Mouse (Mus musculus): ENCODE measurements at regions not wholly inside any gene's neighbourhood (a gene's known extent, or its start where the extent isn't known, plus 50 kb on each side); places are given as distances from the start of the nearest gene placed in this dataset.

DNA sequence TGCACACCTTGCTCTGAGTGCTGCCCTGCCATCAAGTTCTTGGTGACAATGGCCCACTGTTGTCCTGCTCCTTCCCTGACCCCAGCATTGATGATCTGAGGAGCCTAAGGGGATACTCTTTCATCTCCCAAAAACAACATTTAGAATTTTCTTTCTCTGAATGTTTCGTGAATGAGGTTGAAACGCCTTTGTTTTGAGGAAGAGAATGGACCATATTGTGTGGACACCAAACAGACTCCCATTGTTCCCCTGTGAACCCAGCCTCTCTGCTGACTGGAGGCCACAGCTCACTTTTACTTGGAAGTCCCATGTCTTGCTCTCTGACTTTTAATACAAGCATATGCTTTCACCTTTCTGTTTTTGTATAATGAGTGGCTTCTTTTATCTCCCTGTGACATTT lies 537.0 kb upstream of the Adamts16 start:
- in situ Hi-C loops (cut with MboI; ENCODE audit: low pct_unique_long_range_greater_than_20kb in 1 of 2, low sequenced_read_pairs in 2 of 2, unreplicated experiment in 1 of 2), result no loop called here

- in situ Hi-C loops (cut with MboI; ENCODE audit: low pct_unique_long_range_greater_than_20kb in 1 of 2, low sequenced_read_pairs in 2 of 2, unreplicated experiment in 1 of 2), result no loop called here
Observed at GRCm38 (mm10) chr13:71375909-71376606, 534.4 kb upstream of the Adamts16 start.

GRCm38 (mm10) chr13:71372701-71373685 lies 531.4 kb upstream of the Adamts16 start:
- in situ Hi-C loops (cut with MboI; ENCODE audit: low pct_unique_long_range_greater_than_20kb in 1 of 2, low sequenced_read_pairs in 2 of 2, unreplicated experiment in 1 of 2), result no loop called here

DNA sequence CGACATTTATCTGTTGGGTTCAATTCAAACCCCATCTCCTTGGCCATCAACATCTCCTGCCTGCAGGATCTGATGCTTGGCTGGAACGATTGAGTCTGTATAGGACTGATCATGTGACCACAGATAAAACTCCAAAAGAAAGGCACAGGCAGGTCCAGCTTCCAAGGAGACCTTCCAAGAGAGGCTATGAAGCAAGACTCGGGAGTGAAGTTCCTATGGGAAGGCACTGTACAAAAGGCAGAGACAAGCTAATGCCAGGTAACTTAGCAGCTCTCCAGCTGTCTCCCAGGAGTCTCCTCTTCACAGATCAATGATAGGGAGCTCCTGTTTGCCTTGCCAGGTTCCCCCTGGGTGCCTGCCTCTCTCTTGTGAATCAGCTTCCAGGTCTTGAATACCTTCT lies 528.2 kb upstream of the Adamts16 start:
- in situ Hi-C loops (cut with MboI; ENCODE audit: low pct_unique_long_range_greater_than_20kb in 1 of 2, low sequenced_read_pairs in 2 of 2, unreplicated experiment in 1 of 2), result no loop called here

- in situ Hi-C loops (cut with MboI; ENCODE audit: low pct_unique_long_range_greater_than_20kb in 1 of 2, low sequenced_read_pairs in 2 of 2, unreplicated experiment in 1 of 2), result no loop called here
Observed at GRCm38 (mm10) chr13:71365261-71365660, 523.6 kb upstream of the Adamts16 start.

DNA sequence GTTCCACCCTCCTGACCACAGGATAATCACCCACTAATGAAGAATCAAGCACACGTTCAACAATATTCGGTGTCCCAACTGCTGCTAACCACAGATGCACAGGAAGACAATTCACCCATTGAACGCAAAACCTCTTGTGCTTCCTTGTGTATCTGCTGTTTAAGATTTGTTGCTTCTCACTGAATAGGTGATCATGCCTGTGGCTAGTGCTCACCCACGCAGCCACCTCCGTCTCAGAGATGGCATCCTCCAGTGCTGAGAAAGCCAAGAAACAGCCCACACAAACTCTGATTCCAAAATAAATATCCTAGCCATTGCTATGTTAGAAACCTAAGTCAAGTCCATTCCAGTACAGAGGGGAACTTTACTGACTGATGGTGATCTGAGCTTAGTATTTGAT lies 520.7 kb upstream of the Adamts16 start:
- in situ Hi-C loops (cut with MboI; ENCODE audit: low pct_unique_long_range_greater_than_20kb in 1 of 2, low sequenced_read_pairs in 2 of 2, unreplicated experiment in 1 of 2), result no loop called here

DNA sequence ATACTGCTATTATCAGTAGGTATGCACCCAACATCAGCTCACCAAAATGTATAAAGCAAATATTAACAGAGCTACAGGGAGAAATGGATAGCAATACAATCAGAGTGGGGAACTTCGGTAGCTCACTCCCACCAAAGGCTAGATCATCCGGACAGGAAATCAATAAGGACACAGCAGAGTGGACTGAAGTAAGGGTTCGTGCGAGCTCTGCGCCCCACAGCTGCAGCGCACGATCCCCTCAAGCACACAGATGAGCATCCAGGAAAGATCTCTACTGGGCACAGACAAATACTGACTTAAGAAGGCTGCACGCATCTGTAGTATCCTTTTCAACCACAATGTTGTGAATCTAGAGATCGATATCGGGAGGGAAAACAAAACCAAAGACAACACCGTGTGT lies 517.5 kb upstream of the Adamts16 start:
- in situ Hi-C loops (cut with MboI; ENCODE audit: low pct_unique_long_range_greater_than_20kb in 1 of 2, low sequenced_read_pairs in 2 of 2, unreplicated experiment in 1 of 2), result no loop called here

DNA sequence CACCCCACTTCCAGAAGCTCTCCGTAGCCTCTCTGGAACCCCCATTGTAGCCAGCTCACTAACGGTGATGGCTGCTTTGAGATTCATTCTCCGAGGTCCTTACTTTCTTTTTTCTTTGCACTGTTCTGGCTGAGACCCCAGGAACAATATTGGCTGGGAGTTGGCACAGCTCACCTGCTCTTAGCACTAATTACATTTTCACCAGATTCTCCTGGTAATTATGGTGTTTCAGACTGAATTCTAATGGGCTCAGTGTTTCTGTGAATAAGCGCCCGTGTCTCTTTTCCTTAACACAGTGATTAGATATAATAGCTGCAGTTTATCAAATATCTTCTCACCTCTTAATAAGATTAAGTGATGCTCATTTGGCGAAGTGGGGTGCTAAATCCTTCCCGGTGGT lies 509.2 kb upstream of the Adamts16 start:
- in situ Hi-C loops (cut with MboI; ENCODE audit: low pct_unique_long_range_greater_than_20kb in 1 of 2, low sequenced_read_pairs in 2 of 2, unreplicated experiment in 1 of 2), result no loop called here

DNA sequence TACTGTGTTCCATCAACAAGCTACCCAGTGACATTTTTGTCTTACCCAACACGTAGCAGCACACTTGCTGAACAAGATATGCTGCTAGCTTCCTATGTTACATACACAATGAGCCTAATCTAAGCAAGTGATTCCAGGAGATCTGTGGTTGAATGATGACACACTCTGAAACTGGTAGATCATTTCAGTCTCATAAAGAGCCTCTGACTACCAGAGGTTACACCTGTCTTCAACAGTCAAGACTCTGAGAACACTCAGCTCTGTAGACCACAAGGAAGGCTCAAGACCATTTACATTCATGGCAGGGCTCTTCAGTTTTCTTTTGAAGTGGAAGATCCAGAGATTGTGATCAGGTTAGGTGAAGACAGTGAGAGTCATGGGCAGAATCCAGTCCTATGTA lies 501.3 kb upstream of the Adamts16 start:
- in situ Hi-C loops (cut with MboI; ENCODE audit: low pct_unique_long_range_greater_than_20kb in 1 of 2, low sequenced_read_pairs in 2 of 2, unreplicated experiment in 1 of 2), result no loop called here

DNA sequence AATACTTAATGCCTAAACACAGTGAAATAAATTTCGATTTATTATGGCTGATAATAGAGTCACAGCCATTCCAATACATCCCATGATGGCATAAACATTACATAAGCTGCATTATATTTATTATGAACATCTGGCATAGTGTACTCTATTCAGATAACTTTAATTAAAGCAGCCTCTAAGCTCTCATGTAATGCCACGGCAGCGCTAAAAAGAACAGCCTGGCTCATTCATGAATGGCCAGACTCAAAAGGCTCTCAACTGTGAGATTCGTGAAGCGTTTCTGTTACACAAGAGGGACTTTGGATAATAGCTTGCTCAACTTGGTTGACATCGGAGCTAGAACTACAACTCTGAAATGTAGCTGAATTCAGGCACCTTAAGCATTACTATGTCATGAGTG lies 497.1 kb upstream of the Adamts16 start:
- in situ Hi-C loops (cut with MboI; ENCODE audit: low pct_unique_long_range_greater_than_20kb in 1 of 2, low sequenced_read_pairs in 2 of 2, unreplicated experiment in 1 of 2), result no loop called here

GRCm38 (mm10) chr13:71334925-71335324 lies 493.3 kb upstream of the Adamts16 start:
- in situ Hi-C loops (cut with MboI; ENCODE audit: low pct_unique_long_range_greater_than_20kb in 1 of 2, low sequenced_read_pairs in 2 of 2, unreplicated experiment in 1 of 2), result no loop called here

- in situ Hi-C loops (cut with MboI; ENCODE audit: low pct_unique_long_range_greater_than_20kb in 1 of 2, low sequenced_read_pairs in 2 of 2, unreplicated experiment in 1 of 2), result no loop called here
Observed at GRCm38 (mm10) chr13:71333146-71333545, 491.5 kb upstream of the Adamts16 start.

DNA sequence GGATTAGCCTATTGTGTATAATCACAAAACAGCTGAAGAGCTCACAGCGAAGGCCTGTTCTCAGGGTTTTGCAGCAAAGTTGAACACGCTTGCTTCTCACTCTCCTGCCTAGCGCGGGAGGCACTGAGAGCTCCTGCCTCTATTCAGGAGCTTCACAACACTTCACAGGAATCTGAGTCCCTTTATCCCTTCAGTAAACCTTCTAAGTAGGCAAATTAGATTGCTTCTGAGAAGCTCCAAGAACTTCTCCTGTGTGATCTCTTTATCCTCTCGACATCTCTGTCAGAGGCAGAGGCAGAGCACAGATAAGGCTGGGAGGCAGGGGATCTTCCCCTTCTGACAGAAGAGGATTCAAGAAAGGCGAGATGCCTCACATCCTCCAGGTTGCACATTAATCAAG lies 488.7 kb upstream of the Adamts16 start:
- in situ Hi-C loops (cut with MboI; ENCODE audit: low pct_unique_long_range_greater_than_20kb in 1 of 2, low sequenced_read_pairs in 2 of 2, unreplicated experiment in 1 of 2), result no loop called here

- in situ Hi-C loops (cut with MboI; ENCODE audit: low pct_unique_long_range_greater_than_20kb in 1 of 2, low sequenced_read_pairs in 2 of 2, unreplicated experiment in 1 of 2), result no loop called here
Observed at GRCm38 (mm10) chr13:71327802-71328753, 486.5 kb upstream of the Adamts16 start.

- in situ Hi-C loops (cut with MboI; ENCODE audit: low pct_unique_long_range_greater_than_20kb in 1 of 2, low sequenced_read_pairs in 2 of 2, unreplicated experiment in 1 of 2), result no loop called here
Observed at GRCm38 (mm10) chr13:71320489-71320888, 478.9 kb upstream of the Adamts16 start.

DNA sequence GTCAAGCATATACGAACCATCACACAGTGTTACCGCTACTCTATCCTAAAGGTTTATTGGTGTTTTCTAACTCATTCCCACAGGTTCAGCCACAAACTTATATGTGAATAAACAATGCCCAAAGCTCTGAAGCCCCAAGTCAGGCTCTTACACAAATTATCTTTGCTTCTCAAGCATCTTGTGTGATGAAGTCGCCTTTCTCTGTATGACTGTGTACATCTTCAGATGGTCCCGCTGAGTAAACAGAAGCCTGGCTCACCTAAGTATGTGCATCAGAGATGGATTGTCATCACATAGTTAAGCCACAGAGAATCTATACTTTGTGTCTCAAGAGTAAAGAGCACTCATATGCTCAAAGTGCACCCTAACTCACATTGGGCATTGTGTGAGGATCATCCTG lies 462.3 kb upstream of the Adamts16 start:
- in situ Hi-C loops (cut with MboI; ENCODE audit: low pct_unique_long_range_greater_than_20kb in 1 of 2, low sequenced_read_pairs in 2 of 2, unreplicated experiment in 1 of 2), result no loop called here

DNA sequence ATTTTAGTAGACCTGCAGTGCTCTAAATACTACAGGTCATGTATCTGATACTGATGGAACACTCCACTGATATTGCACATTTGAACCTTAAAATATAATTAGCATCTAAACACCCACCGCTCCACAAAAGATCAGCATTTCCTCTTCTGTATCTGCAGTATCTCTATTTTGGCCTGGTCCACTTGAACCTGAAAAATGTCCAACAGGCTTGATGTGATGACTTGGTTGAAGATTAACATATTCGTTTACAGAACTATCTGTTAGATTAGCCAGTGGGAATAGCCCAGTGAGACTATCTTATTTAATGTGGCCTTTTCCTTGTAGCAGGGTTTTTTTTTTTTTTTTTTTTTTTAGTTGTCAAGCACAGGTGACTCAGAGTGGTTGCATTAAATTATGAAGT lies 434.4 kb upstream of the Adamts16 start:
- in situ Hi-C loops (cut with MboI; ENCODE audit: low pct_unique_long_range_greater_than_20kb in 1 of 2, low sequenced_read_pairs in 2 of 2, unreplicated experiment in 1 of 2), result no loop called here

GRCm38 (mm10) chr13:71274139-71274538 lies 432.5 kb upstream of the Adamts16 start:
- in situ Hi-C loops (cut with MboI; ENCODE audit: low pct_unique_long_range_greater_than_20kb in 1 of 2, low sequenced_read_pairs in 2 of 2, unreplicated experiment in 1 of 2), result no loop called here

DNA sequence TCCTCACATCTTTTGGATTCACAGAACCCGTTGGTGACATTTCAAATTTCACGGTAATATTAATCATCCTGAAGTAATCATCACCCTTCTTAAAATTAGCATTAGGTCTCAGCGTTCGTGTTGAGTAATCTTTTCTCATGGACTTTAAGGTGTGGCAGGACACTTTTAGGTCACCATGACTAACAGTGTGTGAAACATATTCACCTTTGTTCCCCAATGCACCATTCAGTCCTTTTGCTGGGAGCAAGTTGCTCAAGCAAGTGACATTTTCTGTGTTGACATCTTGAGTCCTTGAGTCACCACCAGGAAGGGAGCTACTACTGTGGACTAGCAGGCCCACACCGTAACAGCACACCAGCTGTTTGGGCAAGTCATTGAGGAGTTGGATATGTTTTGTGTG lies 431.9 kb upstream of the Adamts16 start:
- in situ Hi-C loops (cut with MboI; ENCODE audit: low pct_unique_long_range_greater_than_20kb in 1 of 2, low sequenced_read_pairs in 2 of 2, unreplicated experiment in 1 of 2), result no loop called here

Data from mouse embryonic stem cell (cell line).